Mouse (Mus musculus): ENCODE measurements around the gene Cd40.

The Cd40 gene

DNA sequence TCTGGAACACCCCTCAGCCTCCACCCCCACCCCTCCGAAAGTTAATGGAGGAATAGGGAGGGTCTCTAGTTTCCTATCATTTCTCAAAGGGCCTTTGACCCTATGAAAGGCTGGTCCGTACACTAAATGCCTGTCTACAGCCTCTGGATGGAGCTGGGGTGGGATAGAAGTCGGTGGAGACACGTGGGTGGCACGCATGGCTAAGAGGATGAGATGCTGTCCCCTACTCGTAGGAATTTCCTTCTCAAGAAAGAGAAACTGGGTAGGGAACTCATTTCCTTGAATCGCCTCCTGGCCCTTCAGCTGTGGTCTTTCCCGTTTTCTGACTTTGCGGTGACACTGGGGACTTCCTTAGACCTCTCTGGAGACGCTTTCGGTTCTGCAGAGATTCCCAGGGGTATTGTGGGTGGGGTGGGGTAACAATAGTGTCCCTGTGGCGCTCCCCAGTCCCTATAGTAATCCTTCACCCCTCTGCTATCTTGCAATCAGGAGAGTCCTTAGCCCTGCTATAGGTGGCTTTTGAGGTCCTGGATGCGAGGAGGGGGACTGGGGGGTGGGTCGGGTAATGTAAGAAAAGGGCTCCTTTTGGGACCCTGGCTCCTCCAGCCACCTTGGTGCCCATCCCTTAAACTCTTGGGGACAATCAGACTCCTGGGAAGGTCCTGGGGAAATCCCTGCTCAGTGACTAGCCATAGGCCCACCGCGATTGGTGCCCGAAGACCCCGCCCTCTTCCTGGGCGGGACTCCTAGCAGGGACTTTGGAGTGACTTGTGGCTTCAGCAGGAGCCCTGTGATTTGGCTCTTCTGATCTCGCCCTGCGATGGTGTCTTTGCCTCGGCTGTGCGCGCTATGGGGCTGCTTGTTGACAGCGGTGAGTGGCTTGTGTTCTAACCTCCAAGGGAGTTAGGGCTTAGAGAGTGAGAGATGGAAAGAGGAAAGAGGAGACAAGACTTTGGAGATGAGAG lies at the start of gene Cd40:
Gene Cd40, plus strand, starts transcription at position 740 of the 965 bp plus-strand sequence.
- DNase-seq (ENCODE audit: low spot score), result peak; percentile 88

- DNase-seq (ENCODE audit: low spot score), result no peak
Observed at GRCm38 (mm10) chr2:165006813-165007212, 48.6 kb upstream of the Cd40 start.

- DNase-seq (ENCODE audit: low spot score), result no peak
Observed at GRCm38 (mm10) chr2:165007986-165008385, 47.4 kb upstream of the Cd40 start.

GRCm38 (mm10) chr2:165009161-165009560 lies 46.3 kb upstream of the Cd40 start:
- DNase-seq (ENCODE audit: low spot score), result no peak

DNA sequence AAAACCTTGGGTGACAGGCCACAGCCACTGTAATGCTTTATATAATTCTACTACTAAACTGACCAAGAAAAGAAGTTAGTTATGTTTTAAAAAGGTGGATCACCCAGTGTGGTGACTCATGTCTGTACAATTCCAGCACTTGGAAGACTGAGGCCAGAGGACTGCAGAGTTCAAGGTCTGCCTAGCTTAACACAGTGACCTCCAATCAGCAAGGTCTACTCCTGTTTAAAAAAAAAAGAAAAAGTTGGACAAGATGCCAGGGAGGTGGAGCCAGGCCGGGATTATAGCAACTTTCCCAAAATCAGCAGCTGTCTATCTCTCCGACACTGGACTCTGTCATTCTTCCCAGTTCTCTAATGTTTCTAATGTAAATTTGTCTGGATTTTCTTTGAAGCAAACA lies 45.8 kb upstream of the Cd40 start:
- DNase-seq (ENCODE audit: low spot score), result no peak

DNA sequence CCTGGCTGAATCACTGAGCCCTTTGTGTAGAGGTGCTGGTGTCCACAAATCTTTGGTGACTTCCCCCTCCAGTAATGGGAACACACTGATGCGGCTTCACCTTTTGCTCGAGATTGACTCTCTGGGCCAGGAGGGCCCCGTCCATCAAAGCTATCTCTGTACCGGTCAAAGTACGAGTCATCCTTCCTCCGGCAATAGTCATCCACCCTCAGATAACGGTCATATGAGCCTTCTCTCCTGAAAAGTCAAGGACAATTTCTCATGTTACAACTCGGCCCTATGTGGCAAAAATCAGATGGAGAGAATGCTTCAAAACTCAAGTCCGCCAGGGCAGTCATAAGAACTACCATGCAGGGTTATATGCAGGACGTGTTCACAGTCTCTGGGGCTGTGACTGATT lies 45.1 kb upstream of the Cd40 start:
- DNase-seq (ENCODE audit: low spot score), result no peak

DNA sequence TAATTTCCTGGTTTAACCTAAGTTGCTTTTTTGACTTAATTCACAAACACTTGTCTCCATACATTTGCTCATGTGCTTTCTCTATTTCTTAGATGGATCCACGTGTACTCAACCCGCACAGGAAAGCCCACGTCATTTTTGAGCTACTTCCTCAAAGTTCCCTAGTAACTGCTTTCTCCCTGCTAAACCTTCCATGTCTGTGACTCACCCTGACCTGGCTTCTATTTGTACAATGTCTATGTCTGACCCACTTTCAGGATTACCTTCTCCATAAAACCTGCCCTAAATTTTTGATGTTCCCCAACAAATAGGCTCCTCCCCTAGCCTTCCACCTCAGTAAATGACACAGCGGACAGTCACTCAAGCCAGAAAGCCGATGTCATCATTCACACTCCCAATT lies 40.5 kb upstream of the Cd40 start:
- DNase-seq (ENCODE audit: low spot score), result no peak

DNA sequence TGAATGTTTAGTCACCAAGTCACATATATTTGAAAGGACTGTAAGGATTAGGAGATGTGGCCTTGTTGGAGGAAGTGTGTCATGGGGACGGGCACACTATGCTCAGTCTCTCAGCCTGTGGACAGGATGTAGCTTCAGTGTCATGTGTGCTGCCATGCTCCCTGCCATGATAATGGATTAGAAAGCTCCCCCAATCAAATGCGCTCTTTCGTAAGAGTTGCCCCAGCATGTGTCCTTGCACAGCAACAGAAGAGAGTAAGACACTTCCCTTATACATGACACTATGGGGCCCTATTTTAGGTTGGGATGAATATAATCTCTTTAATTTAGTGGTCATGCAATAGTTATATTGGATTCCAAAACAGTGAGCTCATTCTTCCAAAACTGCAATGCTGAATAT lies 34.9 kb upstream of the Cd40 start:
- DNase-seq (ENCODE audit: low spot score), result no peak

DNA sequence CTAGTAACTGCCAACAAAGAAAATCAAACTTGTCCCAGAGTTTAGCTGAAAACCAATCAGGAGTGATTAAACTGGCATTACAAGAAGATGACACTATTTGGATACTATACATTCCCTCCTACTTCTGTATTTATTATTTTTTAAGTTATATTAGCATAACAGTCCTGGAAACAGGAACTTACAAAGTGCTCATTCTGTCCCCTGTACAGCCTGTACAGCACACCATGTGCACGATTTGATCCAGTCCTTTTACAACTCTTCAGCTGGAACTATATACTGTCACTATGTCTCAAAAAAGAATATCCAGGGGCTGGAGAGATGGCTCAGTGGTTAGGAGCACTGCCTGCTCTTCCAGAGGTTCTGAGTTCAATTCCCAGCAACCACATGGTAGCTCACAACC lies 28.3 kb upstream of the Cd40 start:
- DNase-seq (ENCODE audit: low spot score), result no peak

DNA sequence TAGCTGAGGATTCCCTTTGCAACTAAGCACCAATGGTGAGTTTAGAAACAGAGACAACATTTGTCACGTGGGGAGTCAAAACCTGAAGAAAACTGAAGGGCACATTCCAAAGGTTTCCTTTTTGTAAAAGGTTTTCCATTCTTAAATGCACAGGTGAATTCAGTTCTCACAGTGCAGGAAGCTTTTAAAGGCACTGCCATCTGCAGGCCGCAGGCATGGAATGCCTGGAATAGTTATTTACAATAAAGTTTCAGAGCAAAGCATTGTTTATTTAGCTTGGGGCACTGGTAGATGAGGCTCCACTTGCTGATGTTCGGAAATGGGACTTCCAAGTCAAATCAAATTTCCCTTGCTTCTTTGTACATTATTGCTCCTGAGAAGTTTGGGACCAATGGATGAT lies 22.9 kb upstream of the Cd40 start:
- DNase-seq (ENCODE audit: low spot score), result peak; percentile 27

- DNase-seq (ENCODE audit: low spot score), result no peak
Observed at GRCm38 (mm10) chr2:165033306-165033705, 22.1 kb upstream of the Cd40 start.

DNA sequence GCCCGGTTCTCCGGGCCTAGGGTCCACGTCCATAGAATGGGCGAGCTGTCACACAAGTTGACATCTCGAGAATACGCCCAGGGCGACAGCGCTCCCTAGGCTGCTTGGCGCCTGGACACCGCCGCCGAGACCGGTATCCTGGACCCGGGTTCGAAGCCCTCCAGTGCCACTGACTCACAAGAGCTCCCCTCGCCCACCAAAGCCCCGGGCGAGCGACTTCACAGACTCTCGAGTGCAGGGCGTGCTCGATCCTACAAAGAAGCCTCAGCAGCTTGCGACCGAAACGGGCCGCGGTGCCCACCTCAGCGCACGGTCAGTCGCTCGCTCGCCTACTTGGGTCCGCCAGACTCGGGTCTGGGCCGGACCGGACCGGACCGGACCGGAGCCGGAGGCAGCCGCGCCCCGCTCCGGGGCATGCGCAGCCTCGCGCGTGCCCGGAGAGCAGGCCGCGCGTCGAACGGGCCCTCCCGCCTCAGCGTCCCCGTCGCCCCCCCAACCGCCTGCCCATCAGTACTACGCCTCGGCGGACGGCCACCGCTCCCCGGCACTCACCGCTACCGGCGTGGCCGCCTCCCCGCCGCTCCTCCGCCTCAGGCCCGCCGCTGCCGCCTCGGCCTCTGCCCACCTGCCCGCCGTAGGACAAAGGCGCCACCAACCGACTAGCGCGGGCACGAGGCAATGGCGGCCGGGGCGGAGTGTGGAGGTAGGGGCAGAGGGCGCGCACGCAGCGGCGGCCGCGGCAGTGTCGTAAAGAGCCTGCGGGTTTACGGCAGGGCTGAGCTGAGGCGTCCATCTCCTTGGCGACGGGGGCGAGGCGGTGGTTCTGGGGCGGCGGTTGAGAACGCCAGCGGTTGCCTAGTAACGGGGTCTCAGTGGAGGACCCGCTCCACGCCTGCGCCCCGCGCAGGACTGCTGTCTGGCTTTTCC lies 21.0 kb upstream of the Cd40 start, which contains the start of gene Ncoa5:
Gene Ncoa5, minus strand, starts transcription at position 737 of the 927 bp plus-strand sequence.
- peak; percentile 99 for DNase-seq (ENCODE audit: low spot score)

DNA sequence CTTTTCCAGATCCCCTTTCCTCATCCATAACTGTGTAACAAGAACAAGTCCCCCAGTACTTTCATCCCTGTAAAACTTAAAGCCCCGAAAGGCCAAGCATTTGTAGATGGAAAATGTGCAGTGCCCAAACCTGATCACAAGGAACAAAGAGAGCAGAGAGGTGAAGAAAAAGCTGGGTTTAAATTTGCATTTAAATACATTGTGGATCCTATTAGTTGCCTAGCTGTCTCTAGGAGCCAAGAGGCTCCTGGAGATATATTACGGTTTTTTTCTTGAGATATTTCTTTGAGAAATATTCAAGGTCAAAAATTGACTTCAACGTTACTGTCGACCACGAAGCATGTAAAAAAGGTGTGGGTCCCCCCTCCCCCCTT lies 20.4 kb upstream of the Cd40 start:
- DNase-seq (ENCODE audit: low spot score), result peak; percentile 44

DNA sequence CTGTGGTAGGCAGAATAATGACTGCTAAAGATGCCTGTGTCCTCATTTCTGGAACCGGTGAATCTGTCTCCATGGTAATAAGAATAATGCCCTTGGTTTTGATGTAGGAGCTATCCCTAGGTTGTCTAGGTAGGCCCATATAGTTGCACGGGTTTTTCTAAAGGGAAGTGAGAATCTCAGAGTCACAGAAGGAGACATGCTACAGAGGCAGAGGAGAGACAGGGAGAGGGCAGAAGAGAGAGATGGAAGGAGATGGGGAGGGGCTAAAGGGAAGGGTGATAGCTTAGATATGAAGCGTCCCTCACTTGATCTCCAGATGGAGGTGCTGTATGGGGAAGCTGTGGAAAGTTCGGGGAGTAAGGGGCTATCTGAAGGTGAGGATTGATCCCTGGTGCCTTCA lies 18.0 kb upstream of the Cd40 start:
- DNase-seq (ENCODE audit: low spot score), result no peak

DNA sequence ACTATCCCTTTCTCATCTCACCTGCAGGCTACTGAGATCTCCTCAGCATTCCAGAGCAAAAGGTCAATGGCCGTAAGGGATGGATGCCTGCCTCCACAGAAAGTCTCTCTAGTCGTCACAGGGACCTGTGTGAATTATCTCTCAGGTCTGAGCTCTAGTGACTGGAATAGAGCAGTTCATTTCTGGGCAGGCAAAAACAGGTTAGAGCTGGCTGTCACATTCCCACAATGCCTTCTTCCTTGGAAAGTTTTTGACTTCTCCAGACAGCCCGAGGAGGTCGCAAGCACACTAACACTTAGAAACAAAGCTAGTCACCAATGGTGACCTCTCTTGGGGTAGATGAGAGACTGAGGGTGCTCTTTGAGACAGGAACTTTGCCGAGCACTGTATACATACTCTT lies 13.3 kb upstream of the Cd40 start:
- DNase-seq (ENCODE audit: low spot score), result no peak

- DNase-seq (ENCODE audit: low spot score), result peak; percentile 83
Observed at GRCm38 (mm10) chr2:165043090-165043636, 12.3 kb upstream of the Cd40 start.

DNA sequence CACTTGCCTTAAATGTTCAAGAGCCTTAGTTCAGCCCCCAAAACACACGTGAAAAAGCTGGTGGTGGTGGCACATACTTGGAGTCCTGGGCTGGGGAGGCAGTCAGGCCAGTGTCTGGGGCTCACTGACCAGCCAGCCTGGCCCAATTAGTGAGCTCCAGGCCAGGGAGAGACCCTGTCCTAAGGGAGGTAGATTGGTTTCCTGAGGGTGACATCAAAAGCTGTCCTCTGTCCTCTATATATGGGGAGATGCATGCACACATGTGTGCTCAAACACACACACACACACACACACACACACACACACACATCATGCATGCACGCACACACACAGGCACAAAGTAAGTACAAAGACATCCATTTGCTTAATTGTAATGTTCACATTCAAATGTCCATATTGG lies 11.7 kb upstream of the Cd40 start:
- DNase-seq (ENCODE audit: low spot score), result no peak

DNA sequence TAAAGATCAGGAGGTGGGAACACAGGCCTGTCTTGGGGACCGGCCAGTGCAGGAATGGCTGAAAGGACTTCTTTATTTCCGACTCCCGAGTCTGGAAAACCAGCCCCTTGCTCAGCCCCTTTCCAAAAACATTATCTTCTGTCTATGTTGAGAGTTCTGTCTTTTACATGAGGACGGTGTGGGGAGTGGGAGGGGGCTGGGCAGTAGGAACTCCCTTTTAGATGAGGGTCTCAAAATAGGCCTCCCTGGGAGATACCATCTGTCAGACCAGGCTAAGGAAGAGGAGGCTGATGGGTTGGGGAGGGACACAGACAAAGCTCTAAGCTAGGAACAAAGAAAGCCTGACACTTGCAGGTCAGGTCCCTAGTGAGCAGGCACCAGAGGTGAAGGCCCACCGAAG lies 6.4 kb upstream of the Cd40 start:
- DNase-seq (ENCODE audit: low spot score), result no peak

DNA sequence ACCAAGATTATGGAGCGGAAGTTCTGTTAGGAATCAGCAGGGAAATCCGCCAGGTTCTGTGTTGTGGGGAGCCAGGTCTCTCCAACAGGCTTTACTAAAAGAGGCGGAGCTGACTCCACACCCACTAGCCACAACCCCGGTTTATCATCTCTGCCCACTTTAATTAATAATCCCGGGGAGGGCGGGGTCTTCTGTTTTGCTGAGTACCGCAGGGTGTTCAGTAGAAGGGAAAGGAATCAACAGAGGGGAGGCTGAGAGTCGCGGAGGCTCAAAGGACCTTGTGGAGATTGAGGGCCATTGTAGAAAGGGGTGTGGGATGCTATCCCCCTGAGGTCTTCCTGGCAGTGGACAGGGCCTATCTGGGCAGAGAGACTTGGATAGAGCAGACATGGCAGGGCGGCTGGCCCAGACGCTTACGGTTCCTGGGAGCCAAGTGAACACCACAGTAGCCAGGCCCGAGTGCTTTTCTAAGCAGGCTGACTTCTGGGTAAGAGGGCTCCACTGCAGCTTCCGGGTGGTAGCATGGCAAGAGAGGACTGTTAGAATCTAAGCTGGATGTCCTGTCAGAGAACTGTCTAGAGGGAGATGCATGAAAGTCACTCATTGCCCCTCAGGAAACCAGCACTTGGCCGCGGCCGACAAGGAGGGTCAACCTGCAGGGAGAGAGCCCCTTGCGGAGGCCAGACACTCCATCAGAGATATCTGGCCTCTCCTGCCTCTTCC lies 4.4 kb upstream of the Cd40 start:
- no peak for DNase-seq (ENCODE audit: low spot score)

- no peak for DNase-seq (ENCODE audit: low spot score)
Observed at GRCm38 (mm10) chr2:165051566-165051965, 3.9 kb upstream of the Cd40 start.

DNA sequence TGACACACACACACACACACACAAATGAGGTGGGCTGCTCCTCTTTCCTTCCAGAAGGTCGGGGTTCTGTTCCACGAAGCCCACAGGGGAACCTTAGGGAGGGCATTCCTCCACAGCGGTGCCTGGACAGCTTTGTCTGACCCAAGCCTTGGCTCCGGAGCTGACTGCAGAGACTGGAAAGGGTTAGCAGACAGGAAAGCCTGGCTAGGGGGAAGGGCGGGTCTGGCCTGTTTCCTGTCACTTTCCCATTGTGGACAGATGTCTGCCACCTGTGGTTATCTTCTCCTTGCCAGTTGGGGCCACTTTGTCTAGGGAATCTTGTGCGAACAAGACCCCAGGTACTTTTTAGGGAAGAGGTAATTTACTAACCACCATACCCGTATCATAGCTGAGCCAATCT lies 478 bp downstream of the Cd40 start:
- peak; percentile 45 for DNase-seq (ENCODE audit: low spot score)

Data from embryo, embryonic 10.5 days (tissue).